Mouse (Mus musculus) CH12.LX (cell line): Measurements from ENCODE around the gene Olfr279.

Source experiments
- BHLHE40 ChIP-seq: IDR thresholded peaks from 2 replicates; pipeline ENCODE4 v1.6.1; 2011; ENCODE audit warnings: mild to moderate bottlenecking, low read depth, low read length, improper control_type of control experiment
- CHD1 ChIP-seq: IDR thresholded peaks from 2 replicates; pipeline ENCODE4 v1.6.1; 2012; ENCODE audit warnings: low read depth, low read length, improper control_type of control experiment, inconsistent platforms
- CTCF ChIP-seq, 2 experiments: IDR thresholded peaks in 1 of 2; conservative IDR thresholded peaks in 1 of 2; 2 replicates each; pipeline ENCODE4 v1.5.1; 2011 to 2012; ENCODE audit warnings: low read depth in 2 of 2, low read length in 2 of 2, improper control_type of control experiment in 1 of 2, inconsistent platforms in 1 of 2, mild to moderate bottlenecking in 1 of 2, moderate library complexity in 1 of 2
- EP300 ChIP-seq: IDR thresholded peaks from 2 replicates; pipeline ENCODE4 v1.6.1; 2011; ENCODE audit warnings: low read length, improper control_type of control experiment
- HCFC1 ChIP-seq: IDR thresholded peaks from 2 replicates; pipeline ENCODE4 v1.6.1; 2012; ENCODE audit warnings: low read depth, mild to moderate bottlenecking, inconsistent platforms, low read length, improper control_type of control experiment
- MEF2A ChIP-seq: IDR thresholded peaks from 2 replicates; pipeline ENCODE4 v1.6.1; 2014; ENCODE audit warnings: low read depth, mild to moderate bottlenecking, inconsistent platforms, low read length, improper control_type of control experiment, borderline replicate concordance
- MXI1 ChIP-seq: IDR thresholded peaks from 2 replicates; pipeline ENCODE4 v1.6.1; 2011; ENCODE audit warnings: mild to moderate bottlenecking, low read depth, low read length, improper control_type of control experiment
- MYC ChIP-seq: IDR thresholded peaks from 2 replicates; pipeline ENCODE4 v1.6.1; 2011; ENCODE audit warnings: low read depth, mild to moderate bottlenecking, improper control_type of control experiment, low read length
- NELFE ChIP-seq: IDR thresholded peaks from 2 replicates; pipeline ENCODE4 v1.6.1; 2011; ENCODE audit warnings: low read depth, low read length, improper control_type of control experiment
- POLR2A ChIP-seq: IDR thresholded peaks from 2 replicates; pipeline ENCODE4 v1.6.1; 2011; ENCODE audit warnings: low read depth, mild to moderate bottlenecking, improper control_type of control experiment, low read length
- SIN3A ChIP-seq: IDR thresholded peaks from 2 replicates; pipeline ENCODE4 v1.6.1; 2012; ENCODE audit warnings: low read length, improper control_type of control experiment, inconsistent platforms
- USF1 ChIP-seq: IDR thresholded peaks from 2 replicates; pipeline ENCODE4 v1.6.1; 2014; ENCODE audit warnings: low read depth, mild to moderate bottlenecking, inconsistent platforms, low read length, improper control_type of control experiment
- ZNF384 ChIP-seq: IDR thresholded peaks from 2 replicates; pipeline ENCODE4 v1.6.1; 2012; ENCODE audit warnings: low read depth, low read length, improper control_type of control experiment, inconsistent platforms

DNA sequence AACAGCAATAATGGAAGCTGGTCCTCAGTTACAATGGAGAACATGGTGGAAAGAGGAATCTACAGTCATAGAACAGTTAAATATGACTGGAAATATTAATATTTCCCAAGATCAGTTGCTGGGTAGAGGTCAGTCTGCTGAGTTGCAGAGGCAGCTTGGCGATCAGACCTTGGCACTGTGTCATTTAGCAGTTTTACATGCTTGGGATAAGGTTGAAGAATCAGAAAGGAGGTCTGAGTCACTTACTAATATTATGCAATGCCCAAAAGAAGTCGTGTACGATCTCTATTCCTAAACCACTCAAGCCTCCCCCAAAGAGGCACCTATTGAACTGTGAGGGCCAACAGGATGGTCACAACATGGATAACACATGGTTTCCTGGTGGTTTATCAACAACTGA, 47.6 kb upstream of the Olfr279 start:
- TF ChIP-seq CHD1 (no peak), CTCF (conservative IDR thresholded peaks at IDR 0.05 in 1 of 2, IDR thresholded peaks at IDR 0.05 in 1 of 2; ENCODE audit: low read depth in 2 of 2, low read length in 2 of 2) (no peak), HCFC1 (no peak), MYC (no peak), MEF2A (no peak), USF1 (no peak), ZNF384 (no peak), BHLHE40 (no peak), NELFE (no peak), MXI1 (no peak), POLR2A (no peak), EP300 (no peak), SIN3A (no peak)
